Mouse (Mus musculus) urinary bladder, postnatal 4 days (tissue): ENCODE data around the gene Tfap2d.

ENCODE experiments used
- DNase-seq, 2 experiments: peaks; one replicate each; pipeline ENCODE4 v3.0.0; 2021 to 2022; ENCODE audit warnings: low spot score in 2 of 2

Gene Tfap2d

GRCm38 (mm10) chr1:19210215-19211032, 107.6 kb downstream of the Tfap2d start:
- no peak for DNase-seq

GRCm38 (mm10) chr1:19211033-19211405, 108.2 kb downstream of the Tfap2d start:
- no peak for DNase-seq

- DNase-seq: no peak
Measured at GRCm38 (mm10) chr1:19211546-19212154, 108.8 kb downstream of the Tfap2d start.

- DNase-seq: no peak
Measured at GRCm38 (mm10) chr1:19212691-19213090, 109.9 kb downstream of the Tfap2d start.

- DNase-seq: no peak
Measured at GRCm38 (mm10) chr1:19213171-19213570, 110.3 kb downstream of the Tfap2d start.

- DNase-seq: no peak
Measured at GRCm38 (mm10) chr1:19213851-19214395, 111.1 kb downstream of the Tfap2d start.
